Mouse (Mus musculus) liver, embryonic 12.5 days (tissue): ENCODE measurements around the gene H2-D1. TPM values are rescaled to one million over a fixed set of nuclear protein-coding genes. Genes with fewer than 3 reads are reported as not detected.
A peak's percentile ranks its signal among the peaks of the same experiment; 100 is the strongest.

Source experiments
- ATAC-seq: fragments of 200-750 bp; cut with Nextera tagmentation; 2 replicates; pipeline ENCODE4 v1.8.0; 2017; ENCODE audit warnings: moderate number of reproducible peaks, mild to moderate bottlenecking, moderate library complexity
- H3K27ac ChIP-seq: fragments of 300-500 bp; sonication (generic); 2 replicates; pipeline ENCODE4 v1.5.1; 2016; ENCODE audit warnings: mild to moderate bottlenecking
- H3K27me3 ChIP-seq: fragments of 300-500 bp; sonication (generic); replicated peaks from 2 replicates; pipeline ENCODE4 v1.6.1; 2016; ENCODE audit warnings: mild to moderate bottlenecking, moderate library complexity
- H3K36me3 ChIP-seq: fragments of 300-500 bp; sonication (generic); 2 replicates; pipeline ENCODE4 v1.6.1; 2016; ENCODE audit warnings: mild to moderate bottlenecking, moderate library complexity
- H3K4me1 ChIP-seq: fragments of 300-500 bp; sonication (generic); 2 replicates; pipeline ENCODE4 v1.6.1; 2016
- H3K4me2 ChIP-seq: fragments of 300-500 bp; sonication (generic); 2 replicates; pipeline ENCODE4 v1.6.1; 2016; ENCODE audit warnings: mild to moderate bottlenecking, moderate library complexity
- H3K4me3 ChIP-seq: fragments of 300-500 bp; sonication (generic); 2 replicates; pipeline ENCODE4 v1.5.1; 2016; ENCODE audit warnings: mild to moderate bottlenecking, moderate library complexity
- H3K9ac ChIP-seq: fragments of 300-500 bp; sonication (generic); 2 replicates; pipeline ENCODE4 v1.6.1; 2016; ENCODE audit warnings: mild to moderate bottlenecking, moderate library complexity
- H3K9me3 ChIP-seq: fragments of 300-500 bp; sonication (generic); replicated peaks from 2 replicates; pipeline ENCODE4 v1.6.1; 2016; ENCODE audit warnings: mild to moderate bottlenecking, moderate library complexity
- WGBS: fragments of 180-500 bp; shearing (Covaris S2); methylation state at CpG from one replicate; pipeline ENCODE4 v1.1.7; 2016; ENCODE audit not compliant: insufficient replicate concordance; 5-methylcytosine and 5-hydroxymethylcytosine counted together
- polyA plus RNA-seq: library from polyadenylated mRNA; unstranded; fragments of >200 nt; fragmentation: Nextera tagmentation; extraction: Ambion mirVana; gene quantifications from 2 replicates; pipeline ENCODE4 v1.2.1, GENCODE M21; 2016

H2-D1 gene
- polyA plus RNA-seq, result 66.8 and 72.5 TPM in 2 replicates

GRCm38 (mm10) chr17:35262664-35263522 is at the start of gene H2-D1:
H2-D1 (plus strand) TSS chr17:35262730.
- H3K27ac ChIP-seq, result peak within 1 kb of the TSS; percentile 73
- under 1% methylated on average over 73 of the region's 73 CpGs for WGBS

GRCm38 (mm10) chr17:35213071-35213470 is 49.5 kb upstream of the H2-D1 start:
- peaks cover 19% of the 10 kb centered on the region; the same call in 1 of the 2 replicates for H3K27me3 ChIP-seq
- WGBS, result 73% methylated on average over 5 of the region's 5 CpGs
- 0 out of 2 replicates have a peak, but pooled peaks cover 7% of the 10 kb centered on the region for H3K4me1 ChIP-seq
- no peak overlapping the region for H3K27ac ChIP-seq
- H3K4me2 ChIP-seq, result no peak overlapping the region
- no peak overlapping the region for H3K9ac ChIP-seq
- H3K4me3 ChIP-seq, result no peak overlapping the region
- ATAC-seq, result no peak
- H3K36me3 ChIP-seq, result no peaks in the 10 kb centered on the region
- no peaks in the 10 kb centered on the region for H3K9me3 ChIP-seq

More at GRCm38 (mm10) chr17:35262664-35263522, at the start of gene H2-D1:
- Histone ChIP-seq H3K36me3 (peaks cover 6% of the 10 kb centered on the region; the same call in 1 of the 2 replicates), H3K4me1 (peaks cover 32% of the 10 kb centered on the region), H3K9me3 (no peaks in the 10 kb centered on the region), H3K4me2 (peak within 1 kb of the TSS; percentile 100), H3K27me3 (peaks cover 18% of the 10 kb centered on the region), H3K4me3 (peak within 1 kb of the TSS; percentile 84), H3K9ac (peak within 1 kb of the TSS; percentile 90)
- peak; percentile 90 for ATAC-seq

DNA sequence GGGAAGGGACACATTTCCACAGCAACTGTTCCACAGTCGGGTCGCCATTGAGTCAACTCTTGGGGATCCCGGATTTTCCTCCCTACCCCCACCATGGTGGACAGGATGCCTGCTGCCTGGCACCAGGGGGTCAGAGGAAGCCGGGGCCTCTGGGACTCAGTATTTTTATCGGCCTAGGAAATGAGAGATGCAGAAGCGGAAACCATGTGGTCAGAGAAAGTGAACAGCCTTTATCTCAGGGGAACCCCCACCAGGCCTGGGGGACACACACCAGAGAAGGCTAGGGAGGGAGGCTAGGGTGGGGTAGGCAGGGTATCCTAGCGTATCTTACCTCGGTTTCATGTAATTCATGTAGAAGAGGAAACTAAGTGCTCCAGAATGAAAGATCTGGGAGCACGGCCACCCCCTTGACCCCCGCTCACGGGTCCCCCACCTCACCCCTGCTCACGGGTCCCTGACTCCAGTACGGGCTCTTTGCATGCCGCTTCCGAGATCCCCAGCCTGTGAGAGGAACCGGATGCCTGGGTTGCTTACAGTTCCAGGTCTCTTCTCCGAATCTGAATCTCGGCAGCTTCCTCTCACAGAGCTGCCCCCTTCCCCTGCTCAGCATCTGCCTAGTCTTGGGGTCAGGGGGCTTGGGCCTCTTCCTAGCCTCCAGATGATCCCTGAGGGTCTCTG is 43.9 kb upstream of the H2-D1 start:
- Histone ChIP-seq H3K4me1 (peaks cover 43% of the 10 kb centered on the region), H3K36me3 (peaks cover 32% of the 10 kb centered on the region), H3K4me2 (peak overlapping the region; percentile 26), H3K27ac (peak overlapping the region; percentile 62; the same call in 1 of the 2 replicates), H3K9me3 (no peaks in the 10 kb centered on the region), H3K4me3 (no peak overlapping the region), H3K9ac (no peak overlapping the region), H3K27me3 (0 out of 2 replicates have a peak, but pooled peaks cover 12% of the 10 kb centered on the region)
- ATAC-seq, result peak; percentile 32
- WGBS, result 15% methylated on average over 18 of the region's 18 CpGs

- H3K4me1 ChIP-seq, result peaks cover 40% of the 10 kb centered on the region
- no peaks in the 10 kb centered on the region for H3K9me3 ChIP-seq
- WGBS, result 16% methylated on average over 6 of the region's 6 CpGs
- H3K27me3 ChIP-seq, result 0 out of 2 replicates have a peak, but pooled peaks cover 5% of the 10 kb centered on the region
- no peak overlapping the region for H3K4me3 ChIP-seq
- H3K9ac ChIP-seq, result no peak overlapping the region
- peaks cover 35% of the 10 kb centered on the region for H3K36me3 ChIP-seq
- peak overlapping the region; percentile 4; the same call in 1 of the 2 replicates for H3K27ac ChIP-seq
- no peak for ATAC-seq
- H3K4me2 ChIP-seq, result no peak overlapping the region
Measured at GRCm38 (mm10) chr17:35219601-35220041, 42.9 kb upstream of the H2-D1 start.

DNA sequence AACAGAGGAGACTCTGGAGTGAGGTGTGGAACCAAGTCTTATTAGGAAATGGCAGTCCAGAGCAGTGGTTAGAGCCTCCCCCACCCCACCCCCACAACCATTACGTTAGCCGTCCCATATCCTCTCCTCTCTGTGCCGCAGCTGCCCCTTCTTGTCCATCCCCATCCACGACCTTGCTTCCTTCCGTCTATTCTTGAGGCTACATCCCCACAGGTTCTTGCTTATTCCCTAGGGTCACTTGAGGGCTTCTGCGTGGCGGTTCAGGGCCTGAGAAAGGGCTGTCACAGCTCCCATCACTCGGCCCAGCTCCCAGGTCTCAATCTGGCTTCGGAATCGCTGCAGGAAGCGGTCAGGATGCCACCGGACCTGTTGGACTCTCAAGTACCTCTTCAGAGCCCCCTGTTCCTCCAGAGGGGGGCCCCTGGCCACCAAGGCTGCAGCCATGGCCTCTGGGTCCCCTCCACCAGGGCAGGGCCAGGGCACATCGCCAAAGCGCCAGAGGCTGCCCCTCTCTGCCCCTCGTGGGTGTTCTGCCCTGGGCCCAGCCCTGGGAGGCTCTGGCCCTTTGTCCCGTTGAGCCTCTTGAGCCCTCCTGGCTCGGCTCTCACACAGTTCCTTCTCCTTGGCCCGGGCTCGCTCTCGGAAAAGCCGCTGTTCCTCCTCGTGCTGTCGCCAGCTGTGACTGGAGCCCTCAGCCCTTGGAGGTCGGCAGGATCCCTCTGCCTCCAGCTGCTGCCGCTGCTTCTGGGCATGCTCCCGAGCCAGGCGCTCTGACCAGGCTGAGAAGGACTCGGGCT is 42.2 kb upstream of the H2-D1 start, which contains the start of gene Gm16181:
Gene Gm16181 (plus strand): TSS at position 679 of the 797 bp plus-strand sequence.
- H3K4me3 ChIP-seq, result no peak within 1 kb of the TSS

DNA sequence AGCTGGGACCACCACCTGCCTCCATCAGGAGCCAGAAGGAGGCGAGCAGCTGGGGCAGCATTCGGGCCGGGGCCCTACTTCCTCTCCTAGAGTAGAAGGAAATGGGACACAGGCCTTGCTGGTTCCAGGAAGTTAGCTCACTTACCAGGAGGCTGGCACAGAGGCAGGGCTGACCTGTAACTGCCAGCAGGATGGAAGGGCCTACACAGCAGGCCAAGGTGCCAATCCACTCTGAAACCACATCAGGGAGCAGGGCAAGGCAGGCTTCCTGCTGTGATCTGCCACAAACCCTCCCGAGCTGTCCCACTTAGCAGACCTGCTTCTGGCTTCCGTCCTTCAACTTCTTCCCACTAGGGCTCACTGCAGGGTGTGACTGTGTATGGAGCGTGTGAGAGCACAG is 40.2 kb upstream of the H2-D1 start:
- ATAC-seq, result no peak
- 52% methylated on average over 6 of the region's 6 CpGs for WGBS
- no peaks in the 10 kb centered on the region for H3K27me3 ChIP-seq
- no peak overlapping the region for H3K4me3 ChIP-seq
- no peak overlapping the region for H3K4me2 ChIP-seq
- peak overlapping the region; percentile 17; the same call in 1 of the 2 replicates for H3K27ac ChIP-seq
- peaks cover 47% of the 10 kb centered on the region for H3K36me3 ChIP-seq
- no peak overlapping the region for H3K9ac ChIP-seq
- peaks cover 49% of the 10 kb centered on the region for H3K4me1 ChIP-seq
- no peaks in the 10 kb centered on the region for H3K9me3 ChIP-seq

More for the DNA sequence above, 42.2 kb upstream of the H2-D1 start, which contains the start of gene Gm16181:
- H3K27ac ChIP-seq, result peak within 1 kb of the TSS; percentile 48
- H3K27me3 ChIP-seq, result no peaks in the 10 kb centered on the region
- H3K36me3 ChIP-seq, result peaks cover 43% of the 10 kb centered on the region
- WGBS, result 57% methylated on average over 28 of the region's 28 CpGs
- H3K4me1 ChIP-seq, result peaks cover 36% of the 10 kb centered on the region
- no peak within 1 kb of the TSS for H3K4me2 ChIP-seq
- H3K9me3 ChIP-seq, result no peaks in the 10 kb centered on the region
- no peak; the same call in 1 of the 2 replicates for ATAC-seq
- no peak within 1 kb of the TSS for H3K9ac ChIP-seq

DNA sequence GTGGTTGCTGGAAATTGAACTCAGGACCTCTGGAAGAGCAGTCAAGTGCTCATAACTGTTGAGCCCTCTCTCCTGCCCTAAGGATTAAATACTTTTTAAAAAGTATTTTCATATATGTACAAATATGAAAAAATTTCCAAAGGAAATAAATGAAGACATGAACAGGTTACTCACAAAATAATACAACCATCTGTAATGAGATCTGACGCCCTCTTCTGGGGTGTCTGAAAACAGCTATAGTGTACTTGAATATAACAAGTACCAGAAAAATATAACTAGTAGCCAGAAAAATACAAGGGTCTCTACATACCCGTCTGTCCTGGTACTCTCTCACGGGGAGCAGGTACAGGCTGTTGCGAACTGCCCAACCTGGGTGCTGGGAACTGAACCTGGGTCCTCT is 37.9 kb upstream of the H2-D1 start:
- peaks cover 35% of the 10 kb centered on the region for H3K4me1 ChIP-seq
- H3K36me3 ChIP-seq, result peaks cover 69% of the 10 kb centered on the region
- H3K27ac ChIP-seq, result no peak overlapping the region
- H3K27me3 ChIP-seq, result no peaks in the 10 kb centered on the region
- no peak for ATAC-seq
- no peaks in the 10 kb centered on the region for H3K9me3 ChIP-seq
- H3K9ac ChIP-seq, result no peak overlapping the region
- 86% methylated on average over 4 of the region's 4 CpGs for WGBS
- no peak overlapping the region for H3K4me2 ChIP-seq
- H3K4me3 ChIP-seq, result no peak overlapping the region

- no peak for ATAC-seq
- no peaks in the 10 kb centered on the region for H3K9me3 ChIP-seq
Measured at GRCm38 (mm10) chr17:35225456-35225855, 37.1 kb upstream of the H2-D1 start.

DNA sequence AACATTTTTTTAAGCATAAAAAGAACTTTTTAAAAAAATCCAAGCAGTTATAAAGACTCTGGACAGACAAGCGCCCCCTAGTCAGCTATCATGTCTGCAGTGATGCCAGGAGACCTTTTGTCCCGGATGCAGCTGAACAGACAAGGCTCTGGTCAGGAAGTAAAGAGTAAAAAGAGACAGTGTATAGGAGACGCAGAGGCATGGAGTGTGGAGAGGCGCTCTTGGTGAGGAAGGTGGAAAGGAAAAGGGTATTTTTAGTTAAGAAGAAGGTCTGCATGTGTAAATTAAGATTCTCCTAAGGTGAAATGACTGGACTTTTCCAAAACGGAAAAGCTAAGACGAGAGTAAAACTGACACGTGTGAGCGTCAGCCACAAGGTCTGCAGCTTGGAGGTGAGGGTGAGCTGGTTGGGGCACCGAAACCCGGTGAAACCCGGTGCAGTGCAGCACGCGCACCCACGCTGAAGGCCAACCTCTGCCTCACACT is 35.9 kb upstream of the H2-D1 start:
- Histone ChIP-seq H3K36me3 (peaks cover 71% of the 10 kb centered on the region), H3K27me3 (no peaks in the 10 kb centered on the region), H3K4me2 (no peak overlapping the region), H3K4me1 (peaks cover 34% of the 10 kb centered on the region), H3K9me3 (no peaks in the 10 kb centered on the region), H3K27ac (no peak overlapping the region), H3K9ac (no peak overlapping the region), H3K4me3 (no peak overlapping the region)
- 67% methylated on average over 14 of the region's 14 CpGs for WGBS
- ATAC-seq, result no peak

More at GRCm38 (mm10) chr17:35225456-35225855, 37.1 kb upstream of the H2-D1 start:
- Histone ChIP-seq H3K4me1 (peaks cover 27% of the 10 kb centered on the region), H3K36me3 (peaks cover 69% of the 10 kb centered on the region), H3K4me3 (no peak overlapping the region), H3K27me3 (no peaks in the 10 kb centered on the region), H3K27ac (no peak overlapping the region), H3K9ac (no peak overlapping the region), H3K4me2 (no peak overlapping the region)
- 90% methylated on average over 5 of the region's 5 CpGs for WGBS

GRCm38 (mm10) chr17:35231022-35231421 is 31.5 kb upstream of the H2-D1 start:
- Histone ChIP-seq H3K36me3 (peaks cover 57% of the 10 kb centered on the region), H3K4me2 (no peak overlapping the region), H3K4me1 (peaks cover 57% of the 10 kb centered on the region), H3K9ac (no peak overlapping the region), H3K9me3 (no peaks in the 10 kb centered on the region), H3K4me3 (no peak overlapping the region), H3K27ac (no peak overlapping the region), H3K27me3 (no peaks in the 10 kb centered on the region)
- 80% methylated on average over 10 of the region's 10 CpGs for WGBS
- no peak for ATAC-seq

- no peak for ATAC-seq
- H3K27ac ChIP-seq, result peak overlapping the region; percentile 49; the same call in 1 of the 2 replicates
- peak overlapping the region; percentile 96 for H3K4me2 ChIP-seq
- H3K4me1 ChIP-seq, result peaks cover 54% of the 10 kb centered on the region
- 0 out of 2 replicates have a peak overlapping the region, but pooled peaks have one; percentile 3 for H3K4me3 ChIP-seq
- H3K27me3 ChIP-seq, result no peaks in the 10 kb centered on the region
- no peaks in the 10 kb centered on the region for H3K9me3 ChIP-seq
- no peak overlapping the region for H3K9ac ChIP-seq
- H3K36me3 ChIP-seq, result peaks cover 57% of the 10 kb centered on the region
- WGBS, result 11% methylated on average over 12 of the region's 12 CpGs
Measured at GRCm38 (mm10) chr17:35232043-35232442, 30.5 kb upstream of the H2-D1 start.
